Mouse (Mus musculus) embryonic facial prominence, embryonic 13.5 days (tissue): ENCODE measurements around the gene Ccpg1os. TPM values are rescaled to one million over a fixed set of nuclear protein-coding genes. Genes with fewer than 3 reads are reported as not detected.
A peak's percentile ranks its signal among the peaks of the same experiment; 100 is the strongest.

Experiments used
- ATAC-seq: fragments of 200-750 bp; cut with Nextera tagmentation; 2 replicates; pipeline ENCODE4 v1.8.0; 2017; ENCODE audit warnings: low read depth; ENCODE audit not compliant: insufficient number of reproducible peaks, insufficient read depth, low FRiP score, low TSS enrichment
- H3K27ac ChIP-seq: fragments of 300-500 bp; sonication (generic); 2 replicates; pipeline ENCODE4 v1.5.1; 2015; ENCODE audit warnings: moderate library complexity, mild to moderate bottlenecking, inconsistent platforms
- H3K27me3 ChIP-seq: fragments of 300-500 bp; sonication (generic); 2 replicates; pipeline ENCODE4 v1.6.1; 2015; ENCODE audit warnings: mild to moderate bottlenecking, inconsistent platforms
- H3K36me3 ChIP-seq: fragments of 300-500 bp; sonication (generic); 2 replicates; pipeline ENCODE4 v1.6.1; 2015; ENCODE audit warnings: mild to moderate bottlenecking, inconsistent platforms
- H3K4me1 ChIP-seq: fragments of 300-500 bp; sonication (generic); 2 replicates; pipeline ENCODE4 v1.6.1; 2015; ENCODE audit warnings: inconsistent platforms
- H3K4me2 ChIP-seq: fragments of 300-500 bp; sonication (generic); 2 replicates; pipeline ENCODE4 v1.6.1; 2015; ENCODE audit warnings: moderate library complexity, mild to moderate bottlenecking, inconsistent platforms
- H3K4me3 ChIP-seq: fragments of 300-500 bp; sonication (generic); 2 replicates; pipeline ENCODE4 v1.5.1; 2015; ENCODE audit warnings: mild to moderate bottlenecking, inconsistent platforms
- H3K9ac ChIP-seq: fragments of 300-500 bp; sonication (generic); 2 replicates; pipeline ENCODE4 v1.6.1; 2015; ENCODE audit warnings: mild to moderate bottlenecking, inconsistent platforms
- H3K9me3 ChIP-seq: fragments of 300-500 bp; sonication (generic); 2 replicates; pipeline ENCODE4 v1.6.1; 2016; ENCODE audit warnings: inconsistent platforms
- WGBS: fragments of 180-500 bp; shearing (Covaris S2); methylation state at CpG from one replicate; pipeline ENCODE4 v1.1.7; 2015; ENCODE audit warnings: mixed read lengths; 5-methylcytosine and 5-hydroxymethylcytosine counted together
- polyA plus RNA-seq: library from polyadenylated mRNA; unstranded; fragments of >200 nt; fragmentation: Nextera tagmentation; extraction: Ambion mirVana; gene quantifications from 2 replicates; pipeline ENCODE4 v1.2.1, GENCODE M21; 2015

Gene Ccpg1os
- polyA plus RNA-seq: 13.3 and 15.4 TPM in 2 replicates

DNA sequence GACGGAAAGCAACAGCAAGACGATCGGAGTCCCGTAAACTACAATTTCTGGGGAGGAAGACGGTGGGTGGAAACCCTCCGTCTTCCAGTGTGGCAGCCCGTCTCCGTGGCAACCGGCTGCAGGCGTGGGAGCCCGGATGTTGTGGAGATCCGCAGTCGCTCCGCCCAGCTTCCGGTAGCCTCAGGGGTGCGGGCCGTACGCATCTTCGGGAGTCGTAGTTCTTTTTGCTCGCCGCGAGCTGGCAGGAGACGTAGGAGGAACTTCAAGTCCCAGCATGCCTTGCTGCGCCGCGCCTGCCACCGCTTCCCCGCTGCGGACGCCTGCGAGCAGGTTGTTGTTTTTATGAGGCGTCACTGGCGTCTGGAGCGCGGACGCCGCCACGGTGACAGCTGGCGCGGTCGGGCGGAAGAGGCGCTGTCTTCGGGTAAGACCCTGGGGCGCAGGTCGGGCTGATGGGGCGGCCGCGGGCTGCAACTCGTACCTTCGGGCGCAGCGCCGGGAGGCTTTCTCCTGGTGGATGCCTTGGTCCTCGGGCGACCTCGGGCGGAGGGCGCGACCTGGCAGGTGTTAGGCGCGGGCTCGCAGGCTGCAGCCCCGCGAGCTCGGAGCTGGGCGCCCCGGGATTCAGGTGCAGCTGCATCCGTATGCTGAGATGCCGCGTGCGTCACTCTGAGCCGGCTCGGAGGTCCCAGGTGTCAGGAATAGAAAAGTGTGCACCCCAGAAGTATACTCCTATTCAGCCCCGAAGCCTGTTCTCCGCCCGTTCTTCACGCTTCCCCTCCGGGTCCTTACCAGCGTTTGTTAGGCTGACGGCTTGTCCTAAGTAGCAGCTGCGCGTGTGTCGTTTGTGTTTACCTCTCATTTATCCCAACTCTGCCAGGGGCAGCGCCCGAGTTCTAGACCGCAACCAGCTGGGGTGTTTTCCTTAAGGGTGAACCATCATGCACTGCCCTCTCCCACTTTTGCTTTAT, at the start of gene Ccpg1os, which contains the start of gene Ccpg1:
Gene Ccpg1os (minus strand): TSS at position 133 of the 971 bp plus-strand sequence.
Gene Ccpg1 (plus strand): TSS at position 180 of the 971 bp plus-strand sequence.
- Histone ChIP-seq H3K4me2 (peak within 1 kb of the TSS; percentile 89), H3K4me1 (peaks cover 14% of the 10 kb centered on the region), H3K4me3 (peak within 1 kb of the TSS; percentile 89), H3K36me3 (no peaks in the 10 kb centered on the region), H3K9ac (peak within 1 kb of the TSS; percentile 82), H3K9me3 (no peaks in the 10 kb centered on the region), H3K27me3 (0 out of 2 replicates have a peak, but pooled peaks cover 4% of the 10 kb centered on the region), H3K27ac (peak within 1 kb of the TSS; percentile 71)
- under 1% methylated on average over 88 of the region's 88 CpGs for WGBS
- peak; percentile 99 for ATAC-seq

DNA sequence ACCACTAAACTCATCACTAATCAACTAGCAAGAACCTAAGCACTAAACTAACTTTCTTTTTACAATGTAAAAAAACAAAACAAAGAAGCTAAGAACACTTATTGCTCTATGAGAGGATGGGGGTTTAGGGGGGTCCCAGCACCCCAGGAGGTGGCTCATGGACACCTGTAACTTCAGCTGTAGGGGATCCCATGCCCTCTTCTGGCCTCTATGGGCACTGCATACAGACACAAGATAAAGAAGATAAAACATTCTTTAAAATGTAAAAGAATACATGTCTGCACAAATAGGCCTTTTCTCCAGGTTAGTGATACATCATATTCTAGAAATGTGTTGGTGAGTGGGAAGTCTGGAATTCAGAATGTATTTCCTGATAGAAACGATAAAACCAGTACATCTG, 48.2 kb upstream of the Ccpg1os start:
- Histone ChIP-seq H3K4me2 (no peak overlapping the region), H3K36me3 (peaks cover 48% of the 10 kb centered on the region), H3K4me1 (no peaks in the 10 kb centered on the region), H3K27ac (no peak overlapping the region), H3K9ac (no peak overlapping the region), H3K27me3 (no peaks in the 10 kb centered on the region), H3K4me3 (no peak overlapping the region), H3K9me3 (no peaks in the 10 kb centered on the region)
- WGBS: 91% methylated on average over 1 of the region's 1 CpGs
- ATAC-seq: no peak

DNA sequence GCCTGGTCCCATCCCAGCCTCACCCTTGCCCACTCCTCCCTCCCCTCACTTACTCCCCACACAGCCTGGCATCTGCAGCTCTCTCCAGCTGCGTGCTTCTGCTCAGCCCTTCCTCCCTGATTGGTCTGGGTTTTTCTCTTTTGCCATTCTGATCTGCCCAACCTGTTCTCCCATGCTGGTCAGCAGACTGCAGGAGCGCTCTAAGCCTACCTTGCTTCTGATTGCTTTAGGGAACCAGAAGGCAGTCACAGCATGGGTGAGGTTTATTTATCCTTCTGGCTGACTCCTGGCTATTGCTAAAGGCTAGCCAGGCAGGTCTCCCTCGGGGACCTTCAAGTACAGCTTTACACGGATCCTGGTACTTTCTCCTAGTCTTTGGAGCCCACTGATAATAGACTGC, 46.2 kb upstream of the Ccpg1os start:
- H3K4me1 ChIP-seq: no peaks in the 10 kb centered on the region
- H3K9ac ChIP-seq: no peak overlapping the region
- H3K9me3 ChIP-seq: no peaks in the 10 kb centered on the region
- no peak overlapping the region for H3K4me2 ChIP-seq
- WGBS: 76% methylated on average over 4 of the region's 4 CpGs
- H3K36me3 ChIP-seq: peaks cover 53% of the 10 kb centered on the region
- no peak overlapping the region for H3K4me3 ChIP-seq
- H3K27ac ChIP-seq: no peak overlapping the region
- no peak for ATAC-seq
- no peaks in the 10 kb centered on the region for H3K27me3 ChIP-seq

DNA sequence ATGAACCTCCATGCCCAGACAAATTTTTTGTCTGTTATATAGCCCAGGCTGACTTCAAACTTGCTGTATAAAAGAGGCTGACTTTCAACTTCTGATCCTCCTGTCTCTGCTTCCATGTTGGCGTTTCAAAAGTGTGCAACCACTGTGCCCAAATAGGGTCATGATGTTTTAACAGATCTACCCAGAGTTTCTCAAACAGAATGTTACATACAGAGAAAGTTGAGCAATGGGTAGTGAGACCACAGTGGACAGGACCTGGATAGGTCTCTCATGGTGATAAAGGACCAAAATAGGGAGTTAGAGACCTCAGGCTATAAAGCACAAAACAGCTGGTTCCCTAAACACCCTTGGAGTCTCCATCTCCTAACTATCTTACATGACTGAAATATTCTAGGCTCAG, 45.3 kb upstream of the Ccpg1os start:
- H3K27me3 ChIP-seq: no peaks in the 10 kb centered on the region
- ATAC-seq: no peak
- H3K4me3 ChIP-seq: no peak overlapping the region
- H3K9me3 ChIP-seq: no peaks in the 10 kb centered on the region
- H3K27ac ChIP-seq: no peak overlapping the region
- no peak overlapping the region for H3K4me2 ChIP-seq
- no peaks in the 10 kb centered on the region for H3K4me1 ChIP-seq
- 85% methylated on average over 1 of the region's 1 CpGs for WGBS
- no peak overlapping the region for H3K9ac ChIP-seq
- peaks cover 53% of the 10 kb centered on the region for H3K36me3 ChIP-seq

DNA sequence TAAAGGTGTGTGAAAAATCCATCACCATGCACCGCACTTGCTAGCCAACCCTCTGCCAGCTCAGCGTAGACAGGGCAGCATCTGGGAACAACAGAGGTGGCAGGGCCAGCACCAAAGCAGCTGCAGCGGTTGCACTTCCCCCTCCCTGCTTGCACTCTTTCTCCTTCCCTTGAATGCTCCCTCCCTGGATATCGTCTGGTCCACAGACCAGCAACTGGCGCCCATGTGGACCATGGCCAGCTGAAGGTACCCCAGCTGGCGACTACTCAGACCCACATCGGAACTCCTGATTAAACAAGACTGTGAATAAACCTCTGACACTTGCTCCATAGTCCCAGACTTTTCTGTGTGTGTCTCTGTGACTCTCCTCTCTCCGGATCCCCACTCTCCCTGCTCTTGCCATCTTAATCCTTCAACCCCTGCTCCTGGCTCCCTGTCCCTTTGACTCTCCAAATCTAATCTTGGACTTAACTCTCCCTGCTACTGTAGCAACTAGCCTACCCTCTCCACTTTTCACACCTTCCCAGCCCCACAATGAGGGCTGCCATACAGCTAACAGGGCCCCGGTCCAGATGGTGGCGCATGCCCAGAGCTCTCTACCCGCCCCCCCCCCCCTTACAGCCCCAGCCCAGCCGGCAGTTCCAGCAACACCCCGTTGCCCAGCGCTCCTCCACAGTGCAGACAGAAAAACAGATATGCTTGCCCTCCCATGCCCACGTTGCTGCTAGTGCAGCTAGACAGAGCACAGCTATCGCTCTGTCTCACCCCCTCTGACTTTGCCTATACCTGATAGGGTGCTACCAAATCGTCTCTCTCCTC, 40.8 kb upstream of the Ccpg1os start:
- ATAC-seq: 0 out of 2 replicates have a peak, but pooled peaks have one; percentile 26
- Histone ChIP-seq H3K36me3 (peaks cover 38% of the 10 kb centered on the region), H3K9me3 (no peaks in the 10 kb centered on the region), H3K4me1 (no peaks in the 10 kb centered on the region), H3K4me3 (no peak overlapping the region), H3K9ac (0 out of 2 replicates have a peak overlapping the region, but pooled peaks have one; percentile 27), H3K4me2 (peak overlapping the region; percentile 30; the same call in 1 of the 2 replicates), H3K27me3 (no peaks in the 10 kb centered on the region), H3K27ac (no peak overlapping the region)
- 29% methylated on average over 17 of the region's 17 CpGs for WGBS

DNA sequence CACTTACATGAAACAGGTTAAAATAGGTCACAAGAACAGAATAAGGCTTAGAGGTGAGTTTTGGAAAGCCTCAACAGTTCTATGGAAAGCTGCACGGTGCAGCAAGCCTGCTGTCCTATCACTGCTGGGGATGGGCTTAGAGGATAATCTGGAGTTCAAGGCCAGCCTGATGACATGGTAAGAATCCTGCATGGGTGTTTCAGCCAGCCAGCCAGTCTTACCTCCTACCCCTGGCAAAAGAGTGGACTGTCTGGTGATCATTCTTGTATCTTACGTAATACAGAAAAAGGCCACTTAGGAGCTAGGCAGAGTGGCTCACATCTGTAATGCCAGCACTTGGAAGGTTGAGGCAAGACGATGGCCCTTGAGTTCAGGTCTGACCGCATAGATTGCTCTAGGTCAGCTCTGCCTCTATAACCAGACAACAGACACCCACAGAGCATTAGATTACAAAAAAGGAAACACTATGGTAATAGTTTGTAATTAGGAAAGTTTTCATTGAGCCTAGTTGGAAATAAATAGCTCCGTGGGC, 35.5 kb upstream of the Ccpg1os start:
- Histone ChIP-seq H3K4me1 (no peaks in the 10 kb centered on the region), H3K4me3 (no peak overlapping the region), H3K27ac (no peak overlapping the region), H3K9me3 (no peaks in the 10 kb centered on the region), H3K27me3 (no peaks in the 10 kb centered on the region), H3K9ac (no peak overlapping the region), H3K36me3 (peaks cover 65% of the 10 kb centered on the region), H3K4me2 (no peak overlapping the region)
- WGBS: 93% methylated on average over 5 of the region's 5 CpGs
- no peak for ATAC-seq

DNA sequence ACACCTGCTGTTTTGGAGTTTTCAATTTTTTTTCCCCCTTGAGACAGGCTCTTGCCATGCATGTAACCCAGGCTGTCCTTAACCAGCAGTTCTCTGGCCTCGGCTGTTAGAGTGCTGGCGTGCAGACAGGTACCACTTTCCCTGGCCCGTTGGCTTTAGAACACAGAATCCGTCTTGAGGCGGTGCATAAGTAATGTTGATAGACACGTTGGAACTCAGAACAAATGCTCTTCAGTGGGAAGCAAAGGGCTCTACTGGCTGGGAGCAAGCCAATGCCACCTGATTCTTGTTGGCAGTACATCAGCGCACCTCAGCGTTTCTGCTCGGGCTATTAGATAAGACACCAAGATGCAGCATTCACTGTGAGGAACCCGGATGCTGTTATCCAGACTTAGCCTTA, 34.7 kb upstream of the Ccpg1os start:
- Histone ChIP-seq H3K9me3 (no peaks in the 10 kb centered on the region), H3K36me3 (peaks cover 68% of the 10 kb centered on the region), H3K9ac (no peak overlapping the region), H3K4me3 (no peak overlapping the region), H3K27ac (no peak overlapping the region), H3K27me3 (no peaks in the 10 kb centered on the region), H3K4me1 (no peaks in the 10 kb centered on the region), H3K4me2 (no peak overlapping the region)
- no peak for ATAC-seq
- WGBS: 91% methylated on average over 10 of the region's 10 CpGs

DNA sequence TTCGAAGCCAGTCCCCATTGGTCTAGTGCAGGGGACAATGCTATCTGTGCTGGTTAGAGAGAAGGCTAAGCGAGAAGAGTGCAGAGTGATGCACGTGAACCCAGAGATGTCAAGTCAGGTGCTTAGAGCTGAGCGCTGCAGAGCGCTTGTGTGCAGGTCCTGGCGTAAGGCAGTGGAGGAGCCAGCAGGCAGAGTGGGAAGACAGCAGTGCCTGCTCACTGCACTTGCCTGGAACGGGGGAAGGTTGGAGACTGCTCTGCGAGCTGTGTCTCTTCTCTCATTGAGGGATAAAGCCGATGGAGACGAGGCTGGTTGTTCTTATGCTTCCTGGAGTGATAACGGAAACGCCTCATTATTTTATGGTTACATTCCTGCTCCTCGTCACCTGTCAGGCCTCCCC, 29.5 kb upstream of the Ccpg1os start:
- Histone ChIP-seq H3K9me3 (no peaks in the 10 kb centered on the region), H3K9ac (no peak overlapping the region), H3K27me3 (no peaks in the 10 kb centered on the region), H3K4me3 (no peak overlapping the region), H3K4me2 (no peak overlapping the region), H3K27ac (no peak overlapping the region), H3K4me1 (no peaks in the 10 kb centered on the region), H3K36me3 (peaks cover 79% of the 10 kb centered on the region)
- ATAC-seq: no peak
- WGBS: 82% methylated on average over 13 of the region's 13 CpGs

DNA sequence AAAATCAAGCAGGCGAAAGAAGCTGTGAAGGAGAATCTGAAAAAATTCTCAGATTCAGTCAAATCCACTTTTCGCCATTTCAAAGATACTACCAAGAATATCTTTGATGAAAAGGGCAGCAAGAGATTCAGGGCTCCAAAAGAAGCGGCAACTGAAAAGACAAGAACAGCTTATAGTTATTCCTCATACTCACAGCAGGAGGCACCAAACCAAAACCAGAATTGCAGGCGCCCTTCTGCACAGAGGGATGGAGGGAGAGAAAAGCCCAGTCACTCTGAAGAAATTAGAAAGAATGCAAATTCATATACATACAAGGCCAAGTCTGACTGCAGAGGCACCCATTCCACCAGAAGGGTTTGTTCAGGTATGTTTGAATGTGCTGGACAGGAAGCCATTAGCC, 27.4 kb upstream of the Ccpg1os start:
- Histone ChIP-seq H3K36me3 (peaks cover 61% of the 10 kb centered on the region), H3K27me3 (no peaks in the 10 kb centered on the region), H3K27ac (no peak overlapping the region), H3K9ac (no peak overlapping the region), H3K4me3 (no peak overlapping the region), H3K9me3 (no peaks in the 10 kb centered on the region), H3K4me2 (no peak overlapping the region), H3K4me1 (no peaks in the 10 kb centered on the region)
- 86% methylated on average over 4 of the region's 4 CpGs for WGBS
- ATAC-seq: no peak

DNA sequence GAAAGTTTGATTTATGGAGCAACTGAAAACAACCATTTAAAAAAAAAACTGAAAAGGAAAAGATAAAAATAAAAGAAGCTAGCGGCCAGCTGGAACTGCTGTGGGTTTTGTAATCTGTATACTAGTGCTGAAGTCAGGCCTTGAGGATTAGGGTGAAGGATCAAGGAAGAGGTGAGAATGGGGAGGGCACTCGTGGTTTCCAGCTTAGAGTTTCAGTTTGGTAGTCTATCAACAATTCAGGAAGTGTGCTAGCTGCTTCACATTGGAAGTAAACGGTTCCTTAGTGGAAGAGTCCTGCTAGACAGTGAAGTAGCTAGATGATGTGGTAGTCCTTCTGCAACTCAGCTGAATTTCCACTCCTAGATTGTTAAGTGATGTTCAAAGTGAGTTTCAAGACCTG, 23.2 kb upstream of the Ccpg1os start:
- Histone ChIP-seq H3K4me1 (no peaks in the 10 kb centered on the region), H3K9me3 (no peaks in the 10 kb centered on the region), H3K4me3 (no peak overlapping the region), H3K27me3 (no peaks in the 10 kb centered on the region), H3K9ac (no peak overlapping the region), H3K27ac (no peak overlapping the region), H3K36me3 (peaks cover 34% of the 10 kb centered on the region), H3K4me2 (no peak overlapping the region)
- 67% methylated on average over 3 of the region's 3 CpGs for WGBS
- ATAC-seq: no peak

DNA sequence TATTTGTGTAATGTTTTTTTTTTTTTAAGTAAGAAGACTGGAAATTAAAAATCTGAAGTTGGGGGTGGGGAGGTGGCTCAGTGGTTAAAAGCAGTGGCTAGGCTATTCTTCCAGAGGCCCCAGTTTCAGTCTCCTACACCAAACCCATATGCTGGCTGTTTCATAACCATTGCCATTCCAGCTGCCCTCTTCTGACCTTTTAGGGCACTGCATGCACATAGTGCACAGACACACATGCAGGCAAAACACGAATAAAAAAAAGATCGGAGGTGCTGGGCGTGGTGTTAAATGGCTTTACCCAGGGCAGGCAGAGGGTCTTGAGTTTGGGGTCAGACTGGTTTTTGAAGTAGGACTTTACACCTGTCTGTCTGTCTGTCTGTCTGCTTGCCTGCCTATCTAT, 21.0 kb upstream of the Ccpg1os start:
- Histone ChIP-seq H3K9me3 (no peaks in the 10 kb centered on the region), H3K4me2 (no peak overlapping the region), H3K27ac (no peak overlapping the region), H3K36me3 (peaks cover 24% of the 10 kb centered on the region), H3K27me3 (no peaks in the 10 kb centered on the region), H3K9ac (no peak overlapping the region), H3K4me1 (no peaks in the 10 kb centered on the region), H3K4me3 (no peak overlapping the region)
- ATAC-seq: no peak
- WGBS: 95% methylated on average over 3 of the region's 3 CpGs
